Mouse (Mus musculus) liver, postnatal 0 days (tissue): ENCODE measurements around the gene Prkcb.

Experiments used
- CTCF ChIP-seq: sonication (generic); IDR thresholded peaks from 2 replicates; pipeline ENCODE4 v1.5.1; 2016; ENCODE audit warnings: antibody characterized with exemption, low read depth
- EP300 ChIP-seq: IDR thresholded peaks from 2 replicates; pipeline ENCODE4 v1.6.1; 2016; ENCODE audit warnings: antibody characterized with exemption, low read depth, mild to moderate bottlenecking

DNA sequence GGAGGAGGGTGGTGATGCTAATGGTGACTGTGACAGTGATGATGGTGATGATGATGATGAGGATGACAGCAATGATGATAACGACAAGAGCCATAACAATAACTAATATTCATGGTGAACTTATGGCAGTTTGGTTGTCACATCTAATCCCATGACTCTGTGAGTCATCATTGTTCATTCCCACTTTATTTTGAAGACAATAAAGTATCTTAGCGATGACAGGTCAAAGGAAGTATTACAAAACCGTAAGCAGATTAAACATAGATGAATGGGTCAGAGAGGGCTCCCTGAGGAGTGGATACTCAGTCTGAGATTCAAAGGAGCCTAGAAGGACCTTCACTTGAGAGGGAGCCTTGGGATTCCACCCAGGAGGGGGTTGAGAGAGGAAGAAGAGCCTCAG is 122.3 kb downstream of the Prkcb start:
- TF ChIP-seq CTCF (no peak), EP300 (no peak)
